Mouse (Mus musculus) ES-E14 (cell line): ENCODE data around the gene Mta2.

Experiments used
- CHD2 ChIP-seq: IDR thresholded peaks from 2 replicates; pipeline ENCODE4 v1.6.1; 2014; ENCODE audit warnings: mild to moderate bottlenecking, low read depth, low read length, inconsistent platforms
- HCFC1 ChIP-seq: IDR thresholded peaks from 2 replicates; pipeline ENCODE4 v1.6.1; 2012; ENCODE audit warnings: low read length, inconsistent platforms, borderline replicate concordance; ENCODE audit not compliant: insufficient read depth
- MAFK ChIP-seq: IDR thresholded peaks from 2 replicates; pipeline ENCODE4 v1.6.1; 2014; ENCODE audit warnings: mild to moderate bottlenecking, low read depth, low read length, inconsistent platforms; ENCODE audit not compliant: insufficient read depth
- ZC3H11A ChIP-seq: IDR thresholded peaks from 2 replicates; pipeline ENCODE4 v1.6.1; 2012; ENCODE audit warnings: low read depth, mild to moderate bottlenecking, inconsistent platforms, low read length, borderline replicate concordance
- ZNF384 ChIP-seq: IDR thresholded peaks from 2 replicates; pipeline ENCODE4 v1.6.1; 2012; ENCODE audit warnings: low read depth, low read length, inconsistent platforms

DNA sequence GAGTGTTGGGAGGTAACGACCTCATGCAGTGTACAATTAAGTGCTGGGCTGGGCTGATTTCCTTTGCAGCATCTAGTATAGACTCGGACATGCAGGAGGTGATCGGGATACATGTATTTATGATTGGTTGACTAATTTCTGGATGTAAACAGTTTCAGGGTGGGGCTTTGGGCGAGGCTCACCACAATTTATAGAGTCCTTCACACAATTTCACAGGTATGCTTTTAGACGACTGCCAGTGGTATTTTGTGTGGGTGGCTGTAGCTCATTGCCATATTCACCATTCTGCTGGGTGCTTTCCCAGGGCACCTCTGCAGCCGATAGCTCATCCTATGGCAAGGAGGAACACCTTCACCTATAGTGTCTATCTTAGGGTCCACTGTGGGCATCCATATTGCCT lies 56.9 kb downstream of the Mta2 start:
- TF ChIP-seq ZNF384 (no peak), CHD2 (no peak), MAFK (no peak), HCFC1 (no peak), ZC3H11A (no peak)
